Comparison of ENCODE assay signal across 9 mouse cellular contexts in genomic region chr3:68064731-68065130, GRCm38 (mm10). TPM values are rescaled to one million over a fixed set of nuclear protein-coding genes. Genes with fewer than 3 reads are reported as not detected.
DNase-seq lines count a peak whose midpoint lies in the region; ATAC-seq and TF ChIP-seq lines count a peak whose summit lies in the region.
"Had no signal": no experiment of that assay in that cellular context is flagged by ENCODE, and none has a peak within 500 bp of the region (broad histone marks: within the 10 kb centered on the region; RNA-seq: fewer than 3 reads in every experiment).

Gene Schip1, plus strand, starts transcription at chr3:68064802.

- H3K4me3 ChIP-seq in embryonic facial prominence, embryonic 12.5 days, result no peak within 1 kb of the TSS
- no peak within 1 kb of the TSS for H3K4me3 ChIP-seq in heart, embryonic 16.5 days (ENCODE audit: low read length)
- no peak within 1 kb of the TSS for H3K4me3 ChIP-seq in stomach, postnatal 0 days (ENCODE audit: low read depth, low read length)

- no peak within 1 kb of the TSS for H3K9ac ChIP-seq in embryonic facial prominence, embryonic 12.5 days
- no peak within 1 kb of the TSS for H3K9ac ChIP-seq in heart, embryonic 16.5 days (ENCODE audit: low read length)
- no peak within 1 kb of the TSS for H3K9ac ChIP-seq in stomach, postnatal 0 days (ENCODE audit: low read length)

- no peaks in the 10 kb centered on the region for H3K9me3 ChIP-seq in embryonic facial prominence, embryonic 12.5 days
- no peaks in the 10 kb centered on the region for H3K9me3 ChIP-seq in heart, embryonic 16.5 days (replicated peaks; ENCODE audit: control insufficient read depth, low read length)
- no peaks in the 10 kb centered on the region for H3K9me3 ChIP-seq in stomach, postnatal 0 days (ENCODE audit: control insufficient read depth, low read length)

- no peak for DNase-seq in left cerebral cortex, adult 18-20 months (ENCODE audit: low spot score in 2 of 2)
- no peak for DNase-seq in left cerebral cortex, adult 11 months (ENCODE audit: low spot score)
- DNase-seq in kidney, postnatal 14 days, result peak; percentile 66
- DNase-seq in lung, postnatal 14 days, result peak; percentile 69
- peak; percentile 65 for DNase-seq in stomach, postnatal 0 days (ENCODE audit: low spot score)
- DNase-seq in MN1 (ENCODE audit: low spot score), result no peak

- H3K36me3 ChIP-seq in embryonic facial prominence, embryonic 12.5 days, result no peaks in the 10 kb centered on the region
- no peaks in the 10 kb centered on the region for H3K36me3 ChIP-seq in heart, embryonic 16.5 days (ENCODE audit: control insufficient read depth, insufficient read depth)
- H3K36me3 ChIP-seq in stomach, postnatal 0 days (ENCODE audit: control insufficient read depth, insufficient read depth, low read length), result no peaks in the 10 kb centered on the region
- H3K36me3 ChIP-seq: G1E had no signal

- TF ChIP-seq CTCF in stomach, postnatal 0 days (IDR thresholded peaks at IDR 0.05; ENCODE audit: low read depth), result no peak

- H3K27ac ChIP-seq in embryonic facial prominence, embryonic 12.5 days, result no peak within 1 kb of the TSS
- H3K27ac ChIP-seq in heart, embryonic 16.5 days (ENCODE audit: low read length), result no peak within 1 kb of the TSS
- H3K27ac ChIP-seq in stomach, postnatal 0 days (replicated peaks), result no peak within 1 kb of the TSS

- ATAC-seq in embryonic facial prominence, embryonic 12.5 days (ENCODE audit: insufficient number of reproducible peaks, insufficient read depth, low FRiP score, low TSS enrichment), result no peak
- no peak for ATAC-seq in heart, embryonic 16.5 days (replicated peaks; ENCODE audit: extremely low read depth, insufficient read depth, low FRiP score)
- ATAC-seq in stomach, postnatal 0 days (ENCODE audit: low FRiP score, low TSS enrichment), result no peak

- no peak for TF ChIP-seq EP300 in stomach, postnatal 0 days (optimal IDR thresholded peaks at IDR 0.05)

- H3K27me3 ChIP-seq in embryonic facial prominence, embryonic 12.5 days, result 0 out of 2 replicates have a peak, but pooled peaks cover 2% of the 10 kb centered on the region
- peaks cover 2% of the 10 kb centered on the region; the same call in 1 of the 2 replicates for H3K27me3 ChIP-seq in heart, embryonic 16.5 days (ENCODE audit: control insufficient read depth, insufficient read depth, low read length)
- no peaks in the 10 kb centered on the region for H3K27me3 ChIP-seq in stomach, postnatal 0 days (ENCODE audit: control insufficient read depth, insufficient read depth, low read length)

- H3K4me1 ChIP-seq in embryonic facial prominence, embryonic 12.5 days, result no peaks in the 10 kb centered on the region
- H3K4me1 ChIP-seq in heart, embryonic 16.5 days (ENCODE audit: control insufficient read depth, insufficient read depth, low read length), result no peaks in the 10 kb centered on the region
- H3K4me1 ChIP-seq in stomach, postnatal 0 days (replicated peaks; ENCODE audit: control insufficient read depth, insufficient read depth), result no peaks in the 10 kb centered on the region

- H3K4me2 ChIP-seq in embryonic facial prominence, embryonic 12.5 days (replicated peaks), result no peak within 1 kb of the TSS
- no peak within 1 kb of the TSS for H3K4me2 ChIP-seq in heart, embryonic 16.5 days (ENCODE audit: low read depth, low read length)
- no peak within 1 kb of the TSS for H3K4me2 ChIP-seq in stomach, postnatal 0 days (replicated peaks; ENCODE audit: low read depth)

- 28% methylated on average over 12 of the region's 12 CpGs for WGBS in embryonic facial prominence, embryonic 12.5 days
- 26% methylated on average over 12 of the region's 12 CpGs for WGBS in heart, embryonic 16.5 days
- WGBS in stomach, postnatal 0 days, result 20% methylated on average over 12 of the region's 12 CpGs

RNA-seq across cellular contexts. Expression of gene Schip1, which starts in this region (rescaled TPM):
- total RNA-seq in left cerebral cortex, adult 18-20 months (2021), result 100 to 1,000 TPM; 250 to 294 TPM
- polyA plus RNA-seq in embryonic facial prominence, embryonic 12.5 days (2016; fragmentation: Nextera tagmentation; extraction: Ambion mirVana), result 37.6 and 38.5 TPM in 2 replicates
- polyA plus RNA-seq in heart, embryonic 16.5 days (2015; fragmentation: Nextera tagmentation; extraction: Ambion mirVana), result 52.4 and 60.3 TPM in 2 replicates
- 26.6 and 27.6 TPM in 2 replicates for polyA plus RNA-seq in stomach, postnatal 0 days (2015; fragmentation: Nextera tagmentation; extraction: Ambion mirVana)
- polyA plus RNA-seq: G1E had no signal

Comparison
In these comparisons a context has a peak if more than half of its experiments do, and no peak if none do; other contexts are left out.
1. DNase-seq: peak in kidney, postnatal 14 days (single experiment), lung, postnatal 14 days (single experiment) and stomach, postnatal 0 days (single experiment); none in left cerebral cortex, adult 18-20 months (0 of 2), left cerebral cortex, adult 11 months (single experiment) and MN1 (single experiment).